Mouse (Mus musculus): ENCODE results near the gene Dock3.

The Dock3 gene

GRCm38 (mm10) chr9:107231539-107232139, at the start of gene Dock3:
Gene Dock3 (minus strand): TSS chr9:107231909.
- in situ Hi-C loops (cut with MboI; ENCODE audit: low pct_unique_long_range_greater_than_20kb in 1 of 2, low sequenced_read_pairs in 2 of 2, unreplicated experiment in 1 of 2), result no loop called here

- in situ Hi-C loops (cut with MboI; ENCODE audit: low pct_unique_long_range_greater_than_20kb in 1 of 2, low sequenced_read_pairs in 2 of 2, unreplicated experiment in 1 of 2), result no loop called here
These were observed 48.8 kb upstream of the Dock3 start for GRCm38 (mm10) chr9:107280322-107281027.

DNA sequence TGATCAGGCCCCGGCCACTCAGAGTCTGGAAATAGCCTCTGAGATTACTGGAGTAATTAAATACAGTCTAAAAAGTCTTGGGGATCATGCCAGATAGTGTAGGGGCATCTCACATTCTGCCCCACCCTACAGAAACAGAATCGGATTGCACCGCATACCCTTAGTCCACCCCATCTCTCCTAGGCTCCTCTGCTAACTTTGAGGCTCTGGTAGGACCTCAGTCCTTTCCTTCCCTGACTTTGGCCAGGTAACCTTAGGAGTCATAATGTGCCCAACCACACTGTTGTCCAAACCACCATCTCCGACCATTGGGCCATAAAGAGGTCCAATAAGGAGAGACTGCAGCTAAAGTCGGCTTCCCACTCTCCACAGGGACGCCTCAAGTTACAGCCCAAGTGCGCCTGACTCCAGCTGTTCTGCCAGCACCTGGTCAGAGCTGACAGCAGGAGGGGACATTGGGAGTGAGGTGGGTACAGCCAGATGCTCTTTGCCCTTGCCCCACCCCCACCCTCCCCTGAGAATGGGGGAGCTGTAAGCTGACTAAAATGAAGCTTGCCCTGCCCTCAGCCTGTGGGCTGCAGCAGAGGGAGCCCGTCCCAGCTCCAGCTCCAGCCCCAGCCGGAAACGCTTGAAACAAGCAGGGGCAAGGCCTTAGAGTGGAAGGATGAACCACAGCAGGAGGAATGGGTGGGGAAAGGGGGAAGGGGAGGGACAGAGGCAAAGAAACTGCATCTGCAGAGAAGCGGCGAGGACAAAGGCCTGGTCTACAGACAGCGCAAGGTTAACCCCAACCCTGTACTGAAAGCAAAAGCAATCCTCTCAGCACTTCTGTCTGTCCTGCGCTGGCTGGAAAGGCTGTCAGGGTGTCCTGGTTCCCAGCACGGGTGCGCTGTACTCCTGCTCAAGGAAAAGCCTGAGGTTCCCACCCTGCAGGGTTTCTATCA, 47.9 kb upstream of the Dock3 start:
- in situ Hi-C loops (cut with MboI; ENCODE audit: low pct_unique_long_range_greater_than_20kb in 1 of 2, low sequenced_read_pairs in 2 of 2, unreplicated experiment in 1 of 2), result no loop called here

DNA sequence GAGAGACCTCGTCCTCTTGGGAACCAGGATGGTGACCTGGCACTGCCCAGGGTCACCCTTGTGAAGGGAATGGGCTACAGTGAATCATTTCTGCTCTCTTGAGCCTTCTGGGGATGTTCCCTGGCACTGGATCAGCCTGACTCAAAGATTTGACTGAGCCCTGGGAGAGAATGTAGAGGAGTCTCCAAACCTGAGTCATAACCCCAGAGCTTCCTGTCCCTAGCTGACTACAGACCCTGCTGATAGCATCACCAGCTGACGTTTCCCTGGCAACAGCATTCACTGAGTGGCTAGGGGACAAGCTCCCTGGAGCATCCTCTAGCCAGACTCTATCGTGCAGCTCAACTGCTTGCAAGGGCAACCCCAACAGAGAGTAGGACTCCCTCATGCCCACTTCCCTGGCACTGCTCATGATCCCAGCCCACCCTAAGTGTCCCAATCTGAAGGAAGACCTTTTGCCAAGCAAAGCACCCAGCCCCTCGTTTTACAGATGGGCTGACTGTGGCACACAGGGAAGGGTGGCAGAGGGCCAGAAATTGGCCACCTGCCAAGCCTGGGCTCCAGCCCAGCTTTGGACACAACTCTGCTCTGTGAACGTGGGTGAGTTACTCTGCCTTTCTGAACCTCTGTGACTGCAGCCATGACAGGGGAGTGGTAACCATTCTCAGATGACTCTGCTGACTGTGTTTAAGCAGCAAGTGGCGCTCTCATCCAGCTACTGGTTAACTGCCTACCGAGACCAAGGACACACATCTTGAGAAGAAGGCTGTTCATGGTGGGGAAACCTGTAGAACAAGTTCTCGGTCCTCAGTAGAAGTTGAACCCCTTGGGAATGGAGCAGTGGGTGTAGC, 47.0 kb upstream of the Dock3 start:
- in situ Hi-C loops (cut with MboI; ENCODE audit: low pct_unique_long_range_greater_than_20kb in 1 of 2, low sequenced_read_pairs in 2 of 2, unreplicated experiment in 1 of 2), result no loop called here

GRCm38 (mm10) chr9:107278126-107278525, 46.4 kb upstream of the Dock3 start:
- in situ Hi-C loops (cut with MboI; ENCODE audit: low pct_unique_long_range_greater_than_20kb in 1 of 2, low sequenced_read_pairs in 2 of 2, unreplicated experiment in 1 of 2), result no loop called here

DNA sequence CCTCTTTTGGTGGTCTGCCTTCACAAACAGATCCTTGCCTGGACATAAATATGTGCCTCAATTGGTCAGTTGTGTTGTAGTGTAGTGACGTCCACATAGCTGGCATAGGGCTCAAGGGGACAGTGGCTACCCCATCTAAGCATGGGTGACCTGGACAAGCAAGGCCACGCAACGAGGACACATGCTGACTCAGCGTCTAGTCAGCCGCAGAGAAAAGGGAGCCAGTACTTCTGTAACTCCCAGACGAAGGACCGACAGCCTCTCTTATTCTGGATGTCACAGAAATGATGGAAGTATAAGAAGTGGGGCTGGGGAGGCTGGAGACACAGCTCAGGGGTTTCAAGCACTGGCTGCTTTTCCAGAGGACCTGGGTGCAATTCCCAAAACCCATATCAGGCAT, 45.9 kb upstream of the Dock3 start:
- in situ Hi-C loops (cut with MboI; ENCODE audit: low pct_unique_long_range_greater_than_20kb in 1 of 2, low sequenced_read_pairs in 2 of 2, unreplicated experiment in 1 of 2), result no loop called here

DNA sequence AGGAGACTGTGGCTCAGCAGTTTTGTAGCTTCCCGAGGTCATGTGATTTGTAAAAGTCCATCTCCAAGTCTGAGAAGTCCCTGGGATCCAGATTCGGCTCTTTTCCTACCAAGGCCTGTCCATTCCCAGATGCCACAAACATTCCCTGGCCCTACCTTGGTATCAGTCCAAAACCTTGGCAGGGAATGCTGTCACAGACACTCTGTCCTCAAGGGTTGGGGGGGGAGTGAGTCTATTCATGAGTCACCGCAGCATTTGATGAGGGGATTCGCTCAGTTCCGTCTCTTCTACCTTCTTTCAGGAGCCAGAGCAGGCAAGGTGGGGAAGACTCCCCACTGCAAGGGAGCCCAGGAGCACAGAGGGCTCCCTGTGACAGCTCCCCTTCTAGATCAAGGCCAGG, 44.0 kb upstream of the Dock3 start:
- in situ Hi-C loops (cut with MboI; ENCODE audit: low pct_unique_long_range_greater_than_20kb in 1 of 2, low sequenced_read_pairs in 2 of 2, unreplicated experiment in 1 of 2), result no loop called here

DNA sequence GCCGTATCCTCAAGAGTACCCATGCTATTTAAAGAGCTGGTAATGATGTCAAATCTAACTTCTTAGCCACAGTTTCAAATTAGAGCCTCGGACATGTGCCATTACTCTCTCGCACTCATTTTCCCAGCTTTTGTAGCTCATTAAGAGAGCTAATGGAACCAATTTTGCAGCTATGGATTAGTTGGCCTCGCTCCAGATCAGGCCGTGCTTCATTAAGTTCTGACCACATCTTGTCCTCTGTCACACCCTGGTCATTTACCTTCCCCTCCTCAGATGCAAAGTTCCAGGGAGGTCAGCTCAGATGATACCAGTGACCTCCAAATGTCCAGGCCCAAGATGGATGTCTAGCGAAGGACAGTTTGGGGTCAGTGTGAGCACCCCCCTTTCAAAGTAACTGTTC, 43.0 kb upstream of the Dock3 start:
- in situ Hi-C loops (cut with MboI; ENCODE audit: low pct_unique_long_range_greater_than_20kb in 1 of 2, low sequenced_read_pairs in 2 of 2, unreplicated experiment in 1 of 2), result no loop called here

DNA sequence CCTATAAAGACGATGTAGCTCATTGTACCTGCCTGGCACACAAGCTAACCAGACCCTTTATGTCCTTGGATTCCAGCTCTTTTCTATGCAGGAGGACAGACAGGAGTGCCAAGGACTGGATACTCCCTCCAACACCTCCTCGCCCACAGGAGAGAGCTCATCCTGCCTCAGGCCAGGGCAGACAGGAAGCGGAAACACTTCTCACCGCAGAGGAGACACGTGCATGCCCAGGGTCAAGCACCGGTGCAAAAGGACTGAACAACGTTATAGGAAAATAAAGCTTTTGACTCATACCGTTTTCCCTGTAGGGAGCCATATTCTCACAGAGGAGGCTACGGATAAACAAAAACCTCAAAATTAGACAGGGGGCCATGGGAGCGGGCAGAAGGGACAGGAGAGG, 41.5 kb upstream of the Dock3 start:
- in situ Hi-C loops (cut with MboI; ENCODE audit: low pct_unique_long_range_greater_than_20kb in 1 of 2, low sequenced_read_pairs in 2 of 2, unreplicated experiment in 1 of 2), result no loop called here

GRCm38 (mm10) chr9:107272284-107272683, 40.6 kb upstream of the Dock3 start:
- in situ Hi-C loops (cut with MboI; ENCODE audit: low pct_unique_long_range_greater_than_20kb in 1 of 2, low sequenced_read_pairs in 2 of 2, unreplicated experiment in 1 of 2), result no loop called here

DNA sequence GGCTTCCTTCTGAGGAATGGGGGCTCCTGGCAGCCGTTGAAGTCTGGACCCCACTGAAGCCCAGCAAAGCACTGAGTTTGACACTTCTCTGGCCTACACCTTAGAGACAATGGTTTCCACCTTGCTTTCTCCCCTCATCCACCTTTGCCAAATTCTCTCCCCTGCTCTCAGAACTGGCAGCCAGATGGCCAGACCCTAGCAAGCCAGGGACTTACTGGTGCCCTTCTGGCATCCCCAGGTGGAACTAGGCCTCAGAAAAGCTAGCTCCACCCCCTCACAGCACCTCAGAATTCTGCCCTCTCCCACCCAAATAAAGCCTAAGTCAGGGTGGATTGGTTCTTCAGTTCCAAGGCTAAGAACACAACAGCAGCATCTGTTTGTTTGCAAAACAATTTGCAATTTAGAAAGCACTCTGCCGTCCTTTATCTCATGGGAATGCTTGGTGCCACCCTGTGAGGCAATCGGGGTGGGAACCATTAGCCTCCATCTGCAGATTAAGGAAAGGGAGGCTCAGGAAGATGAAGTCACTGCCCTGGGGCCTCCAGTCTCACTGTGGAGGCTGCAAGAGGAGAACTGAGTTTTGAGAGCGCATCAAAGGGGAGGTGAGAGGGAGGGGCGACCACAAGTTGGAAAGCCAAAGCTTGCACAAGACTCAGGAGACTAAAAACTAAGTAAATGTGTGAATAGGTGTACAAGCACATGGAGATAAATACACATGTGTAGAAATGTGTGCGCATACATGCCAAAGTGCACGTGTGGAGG, 39.6 kb upstream of the Dock3 start:
- in situ Hi-C loops (cut with MboI; ENCODE audit: low pct_unique_long_range_greater_than_20kb in 1 of 2, low sequenced_read_pairs in 2 of 2, unreplicated experiment in 1 of 2), result no loop called here

- in situ Hi-C loops (cut with MboI; ENCODE audit: low pct_unique_long_range_greater_than_20kb in 1 of 2, low sequenced_read_pairs in 2 of 2, unreplicated experiment in 1 of 2), result no loop called here
These were observed 38.1 kb upstream of the Dock3 start for GRCm38 (mm10) chr9:107269772-107270171.

GRCm38 (mm10) chr9:107267721-107268402, 36.2 kb upstream of the Dock3 start:
- in situ Hi-C loops (cut with MboI; ENCODE audit: low pct_unique_long_range_greater_than_20kb in 1 of 2, low sequenced_read_pairs in 2 of 2, unreplicated experiment in 1 of 2), result no loop called here

- in situ Hi-C loops (cut with MboI; ENCODE audit: low pct_unique_long_range_greater_than_20kb in 1 of 2, low sequenced_read_pairs in 2 of 2, unreplicated experiment in 1 of 2), result no loop called here
These were observed 35.3 kb upstream of the Dock3 start for GRCm38 (mm10) chr9:107267028-107267427.

DNA sequence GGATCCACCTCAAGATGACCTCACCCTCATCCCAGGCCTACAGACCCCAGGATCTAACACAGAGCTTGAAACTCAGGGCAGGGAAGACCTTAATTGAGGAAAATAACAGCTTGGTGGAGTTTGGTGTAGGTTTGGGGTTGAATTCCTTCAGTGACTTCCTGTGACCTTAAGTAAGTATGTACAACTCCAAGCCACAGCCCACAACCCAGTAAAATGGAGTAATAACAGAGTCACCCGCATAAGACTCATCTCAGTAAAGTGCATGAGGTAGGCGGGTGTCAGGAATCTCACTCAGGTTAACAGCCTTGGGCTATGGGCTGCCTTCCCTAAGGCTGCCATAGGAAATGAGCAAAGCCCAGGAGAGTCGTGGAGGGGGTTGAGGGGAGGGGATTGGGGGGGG, 33.0 kb upstream of the Dock3 start:
- in situ Hi-C loops (cut with MboI; ENCODE audit: low pct_unique_long_range_greater_than_20kb in 1 of 2, low sequenced_read_pairs in 2 of 2, unreplicated experiment in 1 of 2), result no loop called here

DNA sequence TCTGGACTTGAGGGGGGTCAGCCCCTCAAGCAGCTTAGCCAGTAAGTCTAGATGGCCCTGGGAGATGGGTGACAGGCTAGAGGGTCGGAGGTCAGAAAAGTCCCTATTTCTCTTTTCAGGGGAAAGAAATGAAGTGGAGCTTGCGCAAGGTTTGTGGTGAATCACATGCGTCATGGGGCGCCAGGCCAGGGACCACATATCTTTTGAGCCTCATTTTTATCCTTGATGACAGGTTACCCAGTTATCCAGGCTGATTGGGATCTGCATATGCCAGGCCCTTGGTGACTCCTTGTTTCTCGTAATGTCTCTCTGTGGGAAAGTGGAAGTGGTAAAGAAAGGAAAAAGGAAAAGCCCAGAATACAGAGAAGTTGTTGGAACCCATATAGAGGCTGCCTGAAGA, 32.2 kb upstream of the Dock3 start:
- in situ Hi-C loops (cut with MboI; ENCODE audit: low pct_unique_long_range_greater_than_20kb in 1 of 2, low sequenced_read_pairs in 2 of 2, unreplicated experiment in 1 of 2), result no loop called here

GRCm38 (mm10) chr9:107262375-107262774, 30.7 kb upstream of the Dock3 start:
- in situ Hi-C loops (cut with MboI; ENCODE audit: low pct_unique_long_range_greater_than_20kb in 1 of 2, low sequenced_read_pairs in 2 of 2, unreplicated experiment in 1 of 2), result no loop called here
